Mouse (Mus musculus): ENCODE measurements at regions not wholly inside any gene's neighbourhood (a gene's known extent, or its start where the extent isn't known, plus 50 kb on each side); places are given as distances from the start of the nearest gene placed in this dataset.

DNA sequence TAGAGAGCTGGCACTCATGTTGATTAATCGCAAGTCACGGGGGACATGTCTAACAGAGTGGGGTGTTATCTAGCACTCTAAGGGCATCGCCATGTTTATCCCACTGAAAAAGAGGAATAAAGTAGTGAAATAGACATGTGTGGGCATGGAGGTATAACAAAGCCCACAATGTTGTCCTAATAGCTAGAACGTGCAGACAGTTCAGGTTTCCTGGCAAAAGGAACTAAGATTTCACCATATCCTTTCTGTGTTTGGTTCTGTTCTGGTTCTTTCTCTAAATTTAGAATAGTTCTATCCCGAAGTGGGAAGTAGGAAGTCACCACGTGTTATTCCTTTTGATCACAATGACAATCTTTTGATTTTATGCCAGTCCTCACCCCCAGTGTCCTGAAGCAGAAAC lies 123.2 kb downstream of the Gm13691 start:
- DNase-seq (ENCODE audit: low spot score) (no peak), ATAC-seq (replicated peaks; ENCODE audit: low FRiP score) (no peak)
- WGBS, result 86% methylated on average over 6 of the region's 6 CpGs
- no peak overlapping the region for H3K4me3 ChIP-seq (ENCODE audit: low read depth, low read length)
- no peaks in the 10 kb centered on the region for H3K4me1 ChIP-seq (replicated peaks; ENCODE audit: control insufficient read depth, insufficient read depth, low read length)
- no peak overlapping the region for H3K4me2 ChIP-seq (ENCODE audit: low read depth, low read length, severe bottlenecking)
- H3K9me3 ChIP-seq (ENCODE audit: control insufficient read depth, low read length), result no peaks in the 10 kb centered on the region
- no peak overlapping the region for H3K9ac ChIP-seq (ENCODE audit: low read length)
- H3K27ac ChIP-seq (ENCODE audit: low read depth, low read length), result no peak overlapping the region
- H3K36me3 ChIP-seq (ENCODE audit: control insufficient read depth, insufficient read depth, low read length), result no peaks in the 10 kb centered on the region
- H3K27me3 ChIP-seq (ENCODE audit: control insufficient read depth, insufficient read depth, low read length), result no peaks in the 10 kb centered on the region

DNA sequence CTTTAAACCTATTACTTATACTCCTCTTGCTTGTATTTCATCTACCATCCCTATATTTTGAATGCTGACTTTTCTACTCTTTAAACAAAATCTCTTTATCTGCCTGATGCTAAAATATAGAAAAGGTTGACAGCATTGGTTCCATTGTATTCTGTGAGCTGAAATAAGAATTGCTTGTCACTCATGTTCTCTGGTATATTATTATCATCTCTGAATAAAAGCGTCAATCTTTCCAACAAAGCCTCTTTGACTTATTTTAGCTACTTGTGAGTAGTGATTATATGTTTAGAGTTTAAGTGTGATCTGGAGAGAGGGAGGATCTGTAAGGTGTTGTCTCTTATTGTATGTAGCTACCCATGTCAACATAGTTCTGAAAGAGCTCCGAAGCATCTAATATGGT lies 129.5 kb downstream of the Gm13691 start:
- Histone ChIP-seq H3K4me1 (replicated peaks; ENCODE audit: control insufficient read depth, insufficient read depth, low read length) (no peaks in the 10 kb centered on the region), H3K4me3 (ENCODE audit: low read depth, low read length) (no peak overlapping the region), H3K27ac (ENCODE audit: low read depth, low read length) (no peak overlapping the region), H3K4me2 (ENCODE audit: low read depth, low read length, severe bottlenecking) (no peak overlapping the region), H3K36me3 (ENCODE audit: control insufficient read depth, insufficient read depth, low read length) (no peaks in the 10 kb centered on the region), H3K9ac (ENCODE audit: low read length) (no peak overlapping the region), H3K9me3 (ENCODE audit: control insufficient read depth, low read length) (no peaks in the 10 kb centered on the region), H3K27me3 (ENCODE audit: control insufficient read depth, insufficient read depth, low read length) (no peaks in the 10 kb centered on the region)
- DNase-seq (ENCODE audit: low spot score), result no peak
- WGBS, result 92% methylated on average over 2 of the region's 2 CpGs
- no peak for ATAC-seq (replicated peaks; ENCODE audit: low FRiP score)

DNA sequence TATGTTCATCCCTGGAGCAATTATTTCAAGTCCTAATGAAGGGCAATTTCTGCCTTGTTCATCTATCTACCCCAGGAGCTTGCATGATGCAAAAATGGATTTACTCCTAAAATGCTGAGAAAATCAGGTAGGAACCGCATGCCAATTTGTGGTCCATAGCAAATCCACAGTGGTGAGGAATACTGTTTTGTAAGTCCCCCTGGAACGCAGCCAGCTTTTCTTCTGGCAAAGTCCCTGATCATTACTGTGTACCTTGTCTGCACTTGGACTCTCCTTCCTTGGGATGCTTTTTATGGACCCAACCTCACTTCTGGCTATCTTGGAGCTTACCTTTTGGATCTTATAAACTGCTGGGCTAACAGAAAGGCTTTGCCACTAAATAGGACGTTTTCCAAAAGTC lies 137.2 kb downstream of the Gm13691 start:
- no peak overlapping the region for H3K4me2 ChIP-seq (ENCODE audit: low read depth, low read length, severe bottlenecking)
- no peak overlapping the region for H3K4me3 ChIP-seq (ENCODE audit: low read depth, low read length)
- no peak for ATAC-seq (replicated peaks; ENCODE audit: low FRiP score)
- no peaks in the 10 kb centered on the region for H3K27me3 ChIP-seq (ENCODE audit: control insufficient read depth, insufficient read depth, low read length)
- H3K36me3 ChIP-seq (ENCODE audit: control insufficient read depth, insufficient read depth, low read length), result no peaks in the 10 kb centered on the region
- no peaks in the 10 kb centered on the region for H3K9me3 ChIP-seq (ENCODE audit: control insufficient read depth, low read length)
- DNase-seq (ENCODE audit: low spot score), result no peak
- H3K9ac ChIP-seq (ENCODE audit: low read length), result no peak overlapping the region
- WGBS, result 87% methylated on average over 3 of the region's 3 CpGs
- no peaks in the 10 kb centered on the region for H3K4me1 ChIP-seq (replicated peaks; ENCODE audit: control insufficient read depth, insufficient read depth, low read length)
- H3K27ac ChIP-seq (ENCODE audit: low read depth, low read length), result no peak overlapping the region

DNA sequence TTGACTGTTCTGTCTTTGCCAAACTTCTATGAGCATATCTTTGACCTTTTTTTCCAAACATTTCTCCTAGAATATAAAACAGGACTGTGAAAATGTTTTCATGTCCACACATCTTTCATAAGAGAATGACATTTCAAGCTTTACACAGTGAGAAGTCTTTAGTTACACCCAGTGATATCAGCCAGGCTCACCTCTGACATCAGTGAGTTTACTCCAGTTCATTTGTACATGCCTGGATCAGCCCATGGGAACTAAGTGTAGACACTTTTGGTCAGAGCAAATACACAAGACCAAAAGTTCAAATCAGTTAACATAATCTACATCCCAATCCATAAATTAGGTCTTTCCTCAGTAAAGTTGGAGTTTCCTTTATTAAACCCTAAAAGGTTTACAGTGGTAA lies 171.4 kb downstream of the Gm13691 start:
- H3K4me3 ChIP-seq (ENCODE audit: low read depth, low read length), result no peak overlapping the region
- H3K27me3 ChIP-seq (ENCODE audit: control insufficient read depth, insufficient read depth, low read length), result no peaks in the 10 kb centered on the region
- no peak overlapping the region for H3K27ac ChIP-seq (ENCODE audit: low read depth, low read length)
- H3K36me3 ChIP-seq (ENCODE audit: control insufficient read depth, insufficient read depth, low read length), result no peaks in the 10 kb centered on the region
- ATAC-seq (replicated peaks; ENCODE audit: low FRiP score), result no peak
- H3K9ac ChIP-seq (ENCODE audit: low read length), result no peak overlapping the region
- H3K9me3 ChIP-seq (ENCODE audit: control insufficient read depth, low read length), result no peaks in the 10 kb centered on the region
- H3K4me1 ChIP-seq (replicated peaks; ENCODE audit: control insufficient read depth, insufficient read depth, low read length), result no peaks in the 10 kb centered on the region
- DNase-seq (ENCODE audit: low spot score), result no peak
- no peak overlapping the region for H3K4me2 ChIP-seq (ENCODE audit: low read depth, low read length, severe bottlenecking)

DNA sequence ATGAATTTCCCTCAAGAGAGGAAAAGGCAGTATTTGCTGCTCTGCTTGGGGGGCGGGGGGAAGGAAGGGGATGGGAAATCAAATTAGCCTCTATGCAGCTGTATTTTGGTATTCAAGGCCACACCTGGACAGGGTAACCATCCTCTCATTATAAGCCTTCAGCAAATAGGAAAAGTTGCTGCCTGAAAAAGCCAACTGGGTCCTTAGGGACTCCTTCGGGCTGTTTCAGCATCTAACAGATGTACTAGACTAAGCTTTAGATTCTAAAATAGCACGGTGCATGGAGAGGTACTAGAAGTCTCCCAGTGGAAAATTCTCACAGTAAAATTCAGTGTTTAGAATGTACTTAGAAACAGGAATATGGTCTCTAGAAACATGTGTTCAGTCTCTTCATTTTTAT lies 183.1 kb downstream of the Gm13691 start:
- no peak for ATAC-seq (replicated peaks; ENCODE audit: low FRiP score)
- DNase-seq (ENCODE audit: low spot score), result no peak

DNA sequence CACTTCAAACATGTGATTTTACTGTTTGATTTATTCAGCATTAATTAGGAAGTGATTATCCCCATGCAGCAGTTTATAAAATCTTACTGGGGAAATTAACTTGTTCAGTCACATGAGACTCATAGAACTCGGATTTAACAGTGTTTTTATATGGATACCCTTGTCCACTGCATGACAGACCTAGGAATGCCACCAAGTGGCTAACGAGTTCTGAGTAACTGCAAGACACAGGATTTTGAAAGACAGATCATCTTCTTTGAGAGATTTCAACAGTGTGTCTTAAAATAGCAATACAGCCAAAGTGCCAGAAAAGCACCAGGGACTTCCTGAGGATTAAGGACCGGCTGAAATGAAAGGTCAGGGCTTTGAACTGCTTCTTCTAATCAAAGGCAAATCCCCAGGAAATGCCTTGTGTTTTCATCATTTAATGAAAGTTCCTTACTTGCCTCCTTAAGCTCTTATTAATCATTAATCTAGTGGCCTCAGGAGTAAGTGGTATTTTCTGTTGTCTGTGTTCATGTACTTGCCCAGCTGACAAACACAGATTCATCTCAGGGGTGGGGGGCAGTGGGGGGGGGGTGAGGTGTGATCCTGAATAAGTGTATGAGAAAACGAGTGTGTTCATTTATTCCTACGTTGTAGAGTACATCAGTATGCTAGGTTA lies 193.4 kb downstream of the Gm13691 start:
- Histone ChIP-seq H3K9ac (ENCODE audit: low read length) (no peak overlapping the region), H3K4me3 (ENCODE audit: low read depth, low read length) (no peak overlapping the region), H3K27me3 (ENCODE audit: control insufficient read depth, insufficient read depth, low read length) (no peaks in the 10 kb centered on the region), H3K27ac (ENCODE audit: low read depth, low read length) (no peak overlapping the region), H3K9me3 (ENCODE audit: control insufficient read depth, low read length) (no peaks in the 10 kb centered on the region), H3K4me2 (ENCODE audit: low read depth, low read length, severe bottlenecking) (no peak overlapping the region), H3K36me3 (ENCODE audit: control insufficient read depth, insufficient read depth, low read length) (no peaks in the 10 kb centered on the region), H3K4me1 (replicated peaks; ENCODE audit: control insufficient read depth, insufficient read depth, low read length) (no peaks in the 10 kb centered on the region)
- WGBS, result 13% methylated on average over 5 of the region's 5 CpGs
- DNase-seq (ENCODE audit: low spot score) (no peak), ATAC-seq (replicated peaks; ENCODE audit: low FRiP score) (peak; percentile 26; the same call in 1 of the 2 replicates)

More for the DNA sequence above, 183.1 kb downstream of the Gm13691 start:
- no peaks in the 10 kb centered on the region for H3K27me3 ChIP-seq (ENCODE audit: control insufficient read depth, insufficient read depth, low read length)
- H3K36me3 ChIP-seq (ENCODE audit: control insufficient read depth, insufficient read depth, low read length), result no peaks in the 10 kb centered on the region
- WGBS, result 86% methylated on average over 3 of the region's 3 CpGs
- H3K4me2 ChIP-seq (ENCODE audit: low read depth, low read length, severe bottlenecking), result no peak overlapping the region
- no peak overlapping the region for H3K27ac ChIP-seq (ENCODE audit: low read depth, low read length)
- no peak overlapping the region for H3K4me3 ChIP-seq (ENCODE audit: low read depth, low read length)
- no peaks in the 10 kb centered on the region for H3K9me3 ChIP-seq (ENCODE audit: control insufficient read depth, low read length)
- H3K4me1 ChIP-seq (replicated peaks; ENCODE audit: control insufficient read depth, insufficient read depth, low read length), result no peaks in the 10 kb centered on the region
- H3K9ac ChIP-seq (ENCODE audit: low read length), result no peak overlapping the region

DNA sequence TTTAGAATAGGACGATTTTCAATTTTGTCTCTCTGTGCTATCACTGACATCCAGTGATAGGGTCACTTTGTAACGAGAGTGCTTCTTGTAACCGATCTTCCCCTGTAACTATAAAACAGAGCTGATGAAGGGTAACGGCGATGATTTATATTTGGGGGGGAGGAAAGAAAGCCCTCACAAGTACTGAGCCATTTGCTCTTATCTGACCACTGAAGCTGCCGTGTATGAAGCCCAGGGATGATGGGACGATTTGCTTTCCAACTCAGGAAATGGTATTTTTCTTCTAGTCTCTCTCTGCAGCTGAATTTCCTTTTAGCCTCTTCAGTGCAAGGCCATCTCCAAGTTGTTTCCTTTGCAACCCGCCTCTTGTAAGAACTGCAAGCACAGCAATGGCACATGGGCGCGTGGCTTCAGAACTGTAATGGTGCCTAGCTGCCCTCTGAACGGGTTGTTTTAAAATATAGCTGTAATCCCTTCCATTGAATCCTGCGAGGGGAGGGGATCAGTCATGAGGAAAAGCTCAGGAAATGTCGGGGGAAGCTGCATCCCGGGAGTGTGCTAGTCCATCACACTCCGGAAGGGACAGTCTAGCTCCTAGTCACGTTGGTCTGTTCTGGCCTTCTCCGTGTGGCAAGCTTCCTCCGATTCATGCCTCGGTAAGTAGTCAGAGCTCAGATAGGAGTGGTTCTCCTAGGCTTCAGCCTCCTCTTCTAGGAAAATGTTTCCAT lies 194.1 kb downstream of the Gm13691 start:
- no peaks in the 10 kb centered on the region for H3K27me3 ChIP-seq (ENCODE audit: control insufficient read depth, insufficient read depth, low read length)
- peak; percentile 51 for DNase-seq (ENCODE audit: low spot score)
- no peak overlapping the region for H3K9ac ChIP-seq (ENCODE audit: low read length)
- no peak overlapping the region for H3K27ac ChIP-seq (ENCODE audit: low read depth, low read length)
- H3K36me3 ChIP-seq (ENCODE audit: control insufficient read depth, insufficient read depth, low read length), result no peaks in the 10 kb centered on the region
- no peak overlapping the region for H3K4me3 ChIP-seq (ENCODE audit: low read depth, low read length)
- H3K4me1 ChIP-seq (replicated peaks; ENCODE audit: control insufficient read depth, insufficient read depth, low read length), result no peaks in the 10 kb centered on the region
- H3K4me2 ChIP-seq (ENCODE audit: low read depth, low read length, severe bottlenecking), result no peak overlapping the region
- peak; percentile 20; the same call in 1 of the 2 replicates for ATAC-seq (replicated peaks; ENCODE audit: low FRiP score)
- H3K9me3 ChIP-seq (ENCODE audit: control insufficient read depth, low read length), result no peaks in the 10 kb centered on the region
- 70% methylated on average over 19 of the region's 19 CpGs for WGBS

DNA sequence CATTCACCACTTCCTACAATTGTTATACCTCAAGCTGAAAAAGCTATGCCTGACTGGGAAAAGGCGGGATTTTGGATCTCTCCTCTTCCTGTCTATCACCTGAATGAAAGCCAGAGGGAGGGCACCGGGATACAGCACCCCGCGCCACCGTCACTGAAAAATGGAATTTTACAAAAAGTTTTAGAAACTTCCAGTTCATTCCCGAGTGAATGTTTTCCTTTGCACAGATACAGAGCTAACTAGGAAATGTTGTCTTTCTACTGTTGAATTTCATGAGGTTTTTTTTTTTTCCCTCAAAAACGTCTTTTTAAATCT lies 194.6 kb downstream of the Gm13691 start:
- Histone ChIP-seq H3K27ac (ENCODE audit: low read depth, low read length) (no peak overlapping the region), H3K4me1 (replicated peaks; ENCODE audit: control insufficient read depth, insufficient read depth, low read length) (no peaks in the 10 kb centered on the region), H3K9me3 (ENCODE audit: control insufficient read depth, low read length) (no peaks in the 10 kb centered on the region), H3K4me3 (ENCODE audit: low read depth, low read length) (no peak overlapping the region), H3K4me2 (ENCODE audit: low read depth, low read length, severe bottlenecking) (no peak overlapping the region), H3K9ac (ENCODE audit: low read length) (no peak overlapping the region), H3K36me3 (ENCODE audit: control insufficient read depth, insufficient read depth, low read length) (no peaks in the 10 kb centered on the region), H3K27me3 (ENCODE audit: control insufficient read depth, insufficient read depth, low read length) (no peaks in the 10 kb centered on the region)
- WGBS, result 87% methylated on average over 7 of the region's 7 CpGs
- ATAC-seq (replicated peaks; ENCODE audit: low FRiP score) (no peak), DNase-seq (ENCODE audit: low spot score) (no peak)

DNA sequence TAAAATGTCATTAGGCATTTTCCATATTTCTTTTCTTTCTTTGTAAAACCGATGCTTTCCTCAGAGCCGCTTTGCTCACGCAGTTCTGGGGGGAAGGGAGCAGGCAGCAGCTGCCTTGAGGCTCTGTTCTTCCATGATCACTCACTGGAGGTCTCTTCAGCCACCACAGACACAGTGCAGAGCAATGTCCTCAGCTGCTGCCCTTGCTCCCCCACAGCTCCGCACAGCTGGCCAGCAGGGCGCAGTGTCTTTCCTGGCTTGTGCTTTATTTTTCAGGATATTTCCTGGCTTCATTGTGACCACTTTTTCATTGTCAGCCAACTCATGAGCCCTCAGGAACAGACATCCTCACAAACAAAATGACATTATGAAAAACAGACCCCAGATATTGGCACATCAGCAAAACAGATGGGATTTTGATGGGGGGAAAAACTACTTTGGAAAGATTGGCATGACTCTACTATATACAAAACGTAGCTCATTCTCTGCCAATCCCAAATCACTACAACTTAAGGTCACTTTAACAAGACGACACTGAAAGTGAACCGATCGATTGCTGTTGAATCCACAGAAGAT lies 195.9 kb downstream of the Gm13691 start:
- Histone ChIP-seq H3K36me3 (ENCODE audit: control insufficient read depth, insufficient read depth, low read length) (no peaks in the 10 kb centered on the region), H3K4me3 (ENCODE audit: low read depth, low read length) (no peak overlapping the region), H3K9ac (ENCODE audit: low read length) (no peak overlapping the region), H3K4me2 (ENCODE audit: low read depth, low read length, severe bottlenecking) (no peak overlapping the region), H3K27me3 (ENCODE audit: control insufficient read depth, insufficient read depth, low read length) (no peaks in the 10 kb centered on the region), H3K4me1 (replicated peaks; ENCODE audit: control insufficient read depth, insufficient read depth, low read length) (no peaks in the 10 kb centered on the region), H3K27ac (ENCODE audit: low read depth, low read length) (no peak overlapping the region), H3K9me3 (ENCODE audit: control insufficient read depth, low read length) (no peaks in the 10 kb centered on the region)
- DNase-seq (ENCODE audit: low spot score), result peak; percentile 50
- ATAC-seq (replicated peaks; ENCODE audit: low FRiP score), result no peak
- WGBS, result 54% methylated on average over 9 of the region's 9 CpGs

Data from forebrain, embryonic 11.5 days (tissue).